Mouse (Mus musculus): ENCODE results near the gene Tbc1d12.
A peak's percentile ranks its signal among the peaks of the same experiment; 100 is the strongest.
"Not testable (repeated sequence)": the region's sequence is repeated elsewhere in the genome, so short reads cannot be mapped to it uniquely, and the experiment has no call there.

The Tbc1d12 gene

GRCm38 (mm10) chr19:38836438-38837170 is at the start of gene Tbc1d12:
Gene Tbc1d12 (plus strand): TSS chr19:38836579.
- peak; percentile 87 to 89 for DNase-seq (ENCODE audit: low spot score in 2 of 2)

GRCm38 (mm10) chr19:38787756-38788155 is 48.6 kb upstream of the Tbc1d12 start:
- DNase-seq (ENCODE audit: low spot score in 2 of 2) = no peak

DNA sequence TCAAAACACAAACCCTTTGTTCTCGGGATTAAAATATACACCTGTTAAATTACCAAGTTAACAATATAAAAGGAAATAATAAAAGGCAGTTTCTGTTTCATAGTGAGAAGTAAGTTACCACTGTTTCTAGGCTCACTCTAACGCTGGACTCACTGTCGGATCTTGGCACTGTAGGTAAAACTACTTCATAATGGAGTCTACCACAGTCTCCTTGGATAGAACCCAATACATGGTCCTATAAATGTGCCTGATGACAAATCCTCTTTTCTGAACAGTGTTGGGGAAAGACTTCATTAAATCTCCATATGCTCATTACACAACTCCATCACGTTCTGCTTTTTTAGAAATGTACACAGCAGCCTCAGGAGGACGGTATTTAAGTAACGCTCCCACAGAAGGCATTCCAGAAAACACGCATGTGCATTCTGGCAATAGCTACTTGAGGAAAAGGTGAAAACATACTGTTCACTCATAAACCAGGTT is 42.8 kb upstream of the Tbc1d12 start:
- no peak for DNase-seq (ENCODE audit: low spot score in 2 of 2)

GRCm38 (mm10) chr19:38796546-38796945 is 39.8 kb upstream of the Tbc1d12 start:
- DNase-seq (ENCODE audit: low spot score in 2 of 2) = no peak

- DNase-seq (ENCODE audit: low spot score in 2 of 2) = peak; percentile 38 to 64
These were observed 38.1 kb upstream of the Tbc1d12 start for GRCm38 (mm10) chr19:38798291-38798690.

DNA sequence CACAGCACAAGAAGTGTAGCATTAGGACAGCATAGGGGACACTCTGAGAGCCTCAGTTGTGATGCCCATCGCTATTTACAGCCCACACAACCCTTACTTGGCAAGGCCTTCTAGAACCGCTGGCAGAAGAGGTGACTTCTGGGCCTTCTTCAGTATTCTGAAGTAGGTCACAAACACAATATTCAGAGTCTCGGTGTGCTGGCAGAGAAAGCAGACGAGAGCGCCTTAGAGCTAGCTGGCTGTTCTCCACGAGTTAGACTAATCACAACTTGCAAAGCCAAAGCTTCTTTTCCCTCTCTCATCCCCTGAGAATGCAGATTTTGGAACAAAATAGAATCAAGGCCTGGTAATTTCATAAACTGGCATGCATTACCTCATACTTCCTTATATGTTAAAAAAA is 37.6 kb upstream of the Tbc1d12 start:
- no peak for DNase-seq (ENCODE audit: low spot score in 2 of 2)

DNA sequence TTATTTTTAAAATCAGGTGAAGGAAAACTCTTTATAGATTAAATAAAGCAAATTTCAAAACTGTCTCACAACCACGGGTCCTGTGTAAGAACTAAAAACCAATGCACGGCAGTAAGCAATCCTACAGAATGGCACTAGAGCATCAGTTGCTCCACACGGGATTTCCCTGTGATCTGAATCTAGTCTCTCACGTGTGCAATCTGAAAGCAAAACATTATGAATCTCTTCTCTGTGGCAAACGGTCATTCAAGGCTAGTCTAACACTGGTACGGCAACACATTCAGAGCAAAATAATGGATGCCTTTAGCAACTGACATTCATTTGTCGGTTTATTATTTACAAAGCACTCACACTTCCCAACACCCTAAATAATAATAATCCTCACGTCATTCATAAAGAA is 18.2 kb upstream of the Tbc1d12 start:
- no peak for DNase-seq (ENCODE audit: low spot score in 2 of 2)

- DNase-seq (ENCODE audit: low spot score in 2 of 2) = peak; percentile 93 to 95
These were observed 17.5 kb upstream of the Tbc1d12 start, which contains the start of gene Noc3l for GRCm38 (mm10) chr19:38818766-38819426. Gene Noc3l (minus strand): TSS chr19:38819237.

GRCm38 (mm10) chr19:38819427-38819802 is 17.0 kb upstream of the Tbc1d12 start:
- no peak for DNase-seq (ENCODE audit: low spot score in 2 of 2)

DNA sequence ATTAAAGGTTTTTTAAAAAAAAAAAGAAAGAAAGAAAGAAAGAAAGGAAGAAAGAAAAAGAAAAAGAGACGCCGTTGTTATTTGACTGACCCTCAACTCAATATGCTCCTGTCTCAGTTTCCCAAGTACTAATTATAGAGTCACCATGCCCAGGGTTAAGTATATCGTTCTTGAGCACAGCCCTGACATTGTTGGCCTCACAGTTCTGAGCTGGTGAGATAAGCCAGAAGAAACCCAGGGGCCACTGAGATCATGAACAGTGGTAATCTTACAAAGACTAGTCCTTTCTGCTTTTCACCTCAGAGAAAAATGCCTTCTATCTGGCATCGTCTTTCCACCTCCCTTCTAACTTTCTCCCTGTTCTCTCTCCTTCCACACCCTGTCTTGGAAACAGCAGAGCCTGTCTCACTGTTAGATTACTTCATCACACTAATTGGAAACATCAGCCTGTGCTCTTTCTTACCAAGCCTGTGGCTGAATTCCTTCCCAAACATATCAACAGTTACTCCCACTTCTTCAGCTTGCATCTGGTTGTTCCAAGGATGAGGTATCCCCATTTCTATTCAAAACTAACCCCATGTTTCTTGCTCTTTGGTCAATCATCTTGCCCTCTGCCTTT is 16.1 kb upstream of the Tbc1d12 start:
- no peak for DNase-seq (ENCODE audit: low spot score in 2 of 2)

DNA sequence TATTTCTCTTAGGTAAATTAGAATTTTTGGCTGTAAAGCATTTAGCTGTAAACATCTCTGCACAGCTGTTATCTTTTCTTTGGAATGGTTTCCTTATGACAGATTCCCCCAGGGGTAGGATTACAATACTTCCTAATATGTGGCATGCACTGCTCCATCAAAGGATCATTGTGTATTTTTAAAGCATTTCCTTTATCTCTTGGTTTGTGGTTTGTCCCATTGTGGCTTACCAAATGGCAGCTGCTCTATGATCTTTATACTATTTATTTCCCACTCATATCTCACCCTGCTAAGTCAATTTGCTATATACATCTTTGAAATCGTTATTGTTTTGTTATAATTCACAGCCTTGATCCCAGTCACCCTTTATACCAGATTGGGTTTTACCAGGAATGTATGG is 3.2 kb upstream of the Tbc1d12 start:
- DNase-seq (ENCODE audit: low spot score in 2 of 2) = no peak

GRCm38 (mm10) chr19:38836084-38836437 is 318 bp upstream of the Tbc1d12 start:
- DNase-seq (ENCODE audit: low spot score in 2 of 2) = no peak

GRCm38 (mm10) chr19:38837171-38837641 is 827 bp downstream of the Tbc1d12 start:
- peak; percentile 17 to 21 for DNase-seq (ENCODE audit: low spot score in 2 of 2)

- DNase-seq (ENCODE audit: low spot score in 2 of 2) = no peak
These were observed 8.4 kb downstream of the Tbc1d12 start for GRCm38 (mm10) chr19:38844817-38845216.

GRCm38 (mm10) chr19:38846373-38846772 is 10.0 kb downstream of the Tbc1d12 start:
- no peak for DNase-seq (ENCODE audit: low spot score in 2 of 2)

GRCm38 (mm10) chr19:38858224-38858623 is 21.8 kb downstream of the Tbc1d12 start:
- no peak for DNase-seq (ENCODE audit: low spot score in 2 of 2)

DNA sequence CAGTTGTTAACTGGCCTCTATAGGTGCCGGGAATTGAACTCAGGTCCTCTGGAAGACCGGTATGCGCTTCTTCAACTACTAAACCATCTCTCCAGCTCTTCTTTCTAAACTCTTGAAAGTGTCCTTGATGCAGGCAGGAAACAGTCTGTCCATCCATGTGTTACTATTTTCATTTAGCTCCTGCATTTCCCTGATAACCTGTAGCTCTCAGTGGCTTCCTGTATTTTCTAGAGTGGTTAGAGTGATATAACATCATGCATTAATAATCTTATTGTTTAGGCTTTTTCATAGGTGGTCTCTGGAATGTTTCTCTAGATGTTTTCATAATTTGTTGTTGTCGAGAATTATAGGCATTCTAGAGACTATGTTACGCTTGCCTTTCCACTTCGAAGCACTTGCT is 26.1 kb downstream of the Tbc1d12 start:
- DNase-seq (ENCODE audit: low spot score in 2 of 2) = no peak

- not testable (repeated sequence) for DNase-seq (ENCODE audit: low spot score in 2 of 2)
These were observed 38.4 kb downstream of the Tbc1d12 start for GRCm38 (mm10) chr19:38874825-38875224.

DNA sequence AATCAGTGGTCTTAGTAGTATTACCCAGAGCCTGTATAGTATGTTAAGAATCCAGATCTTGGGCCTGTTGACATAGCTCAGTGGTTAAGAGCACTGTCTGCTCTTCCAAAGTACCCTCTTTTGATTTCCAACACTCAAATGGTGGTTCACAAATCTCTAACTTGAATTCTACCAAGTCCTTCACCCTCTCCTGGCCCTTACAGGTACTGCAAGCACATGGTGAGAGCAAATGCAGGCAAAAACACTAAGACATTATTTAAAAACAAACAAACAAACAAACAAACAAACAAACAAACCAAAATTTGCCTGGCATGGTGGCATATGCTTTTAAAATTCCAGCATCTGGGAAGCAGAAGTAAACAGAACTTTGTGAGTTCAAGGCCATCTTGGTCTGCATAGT is 43.9 kb downstream of the Tbc1d12 start:
- DNase-seq (ENCODE audit: low spot score in 2 of 2) = no peak

DNA sequence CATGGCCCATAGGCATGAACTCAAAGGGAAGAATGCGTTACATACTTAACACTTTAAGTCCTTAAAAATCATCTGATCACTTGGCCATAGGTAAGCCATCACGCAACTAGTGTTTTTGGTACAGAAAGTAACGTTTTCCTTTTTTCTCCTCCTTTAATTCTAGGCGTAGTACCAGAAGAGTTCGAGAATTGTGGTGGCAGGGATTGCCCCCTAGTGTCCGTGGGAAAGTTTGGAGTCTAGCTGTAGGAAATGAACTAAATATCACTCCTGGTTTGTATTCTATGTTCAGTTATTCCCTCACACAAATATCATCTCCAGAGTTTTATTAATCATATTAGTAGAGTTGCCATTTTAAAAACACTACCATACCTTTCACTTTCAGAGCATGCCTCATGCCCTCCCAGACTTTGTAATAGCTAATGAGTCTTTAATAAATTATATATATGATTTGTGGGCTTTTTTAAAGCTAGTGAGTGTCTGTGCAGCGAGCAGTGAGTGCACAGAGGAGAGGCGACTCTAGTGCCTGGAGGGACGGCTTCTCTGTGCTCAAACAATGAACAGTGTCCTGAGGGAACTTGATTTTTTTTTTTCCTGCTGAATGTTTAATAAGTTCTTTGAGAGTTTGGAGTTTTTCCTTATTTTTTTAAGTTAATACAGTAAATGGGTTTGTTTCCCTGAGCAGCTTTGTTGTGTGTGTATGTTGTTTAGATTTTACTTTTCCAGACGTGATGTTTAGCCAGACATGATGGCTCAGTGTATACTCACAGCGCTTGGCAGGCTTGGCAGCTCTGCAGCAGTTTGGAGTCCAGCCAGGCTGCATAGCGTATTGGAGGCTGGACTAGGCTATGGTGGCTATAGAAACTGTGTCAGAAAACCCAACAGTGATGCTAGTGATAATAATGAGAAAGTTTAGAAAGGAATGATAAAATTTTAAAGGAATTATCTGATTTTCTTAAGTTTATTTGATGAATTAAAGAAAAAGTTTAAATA is 65.1 kb downstream of the Tbc1d12 start:
- DNase-seq (ENCODE audit: low spot score in 2 of 2) = peak; percentile 9 to 12

DNA sequence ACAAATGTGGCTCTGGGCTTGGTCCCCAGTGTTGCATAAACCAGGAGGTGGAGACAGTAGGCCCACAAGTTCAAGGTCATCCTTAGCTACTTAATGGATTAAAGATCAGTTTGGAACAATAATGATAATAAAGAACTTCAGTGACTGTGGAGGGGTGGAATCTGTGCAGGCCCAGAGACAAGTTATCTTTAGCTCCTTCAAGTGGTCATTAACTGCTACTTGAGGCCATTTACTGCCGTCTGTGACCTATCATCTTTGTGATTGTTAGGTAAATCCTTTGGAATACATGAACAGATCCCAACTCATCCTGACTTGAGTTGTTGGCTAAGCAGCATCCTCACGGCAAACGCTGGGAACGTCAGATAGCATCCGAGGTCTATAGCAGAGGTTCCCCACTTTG is 66.1 kb downstream of the Tbc1d12 start:
- DNase-seq (ENCODE audit: low spot score in 2 of 2) = no peak
